Mouse (Mus musculus) liver, adult 10 weeks (tissue): Measurements from ENCODE around the gene Setd1a. TPM values are rescaled to one million over a fixed set of nuclear protein-coding genes. Genes with fewer than 3 reads are reported as not detected.

Experiments used
- polyA plus RNA-seq: library from polyadenylated mRNA; stranded (reverse); fragments of 350-450 nt; fragmentation: Illumina TruSeq; extraction: RNeasy Lipid Tissue Mini Kit (QIAGEN cat#74804); gene quantifications from one replicate; pipeline ENCODE4 v1.2.3, GENCODE M21; 2014; ENCODE audit warnings: low read depth, low replicate concordance

Setd1a gene
- 1.6 TPM for polyA plus RNA-seq

DNA sequence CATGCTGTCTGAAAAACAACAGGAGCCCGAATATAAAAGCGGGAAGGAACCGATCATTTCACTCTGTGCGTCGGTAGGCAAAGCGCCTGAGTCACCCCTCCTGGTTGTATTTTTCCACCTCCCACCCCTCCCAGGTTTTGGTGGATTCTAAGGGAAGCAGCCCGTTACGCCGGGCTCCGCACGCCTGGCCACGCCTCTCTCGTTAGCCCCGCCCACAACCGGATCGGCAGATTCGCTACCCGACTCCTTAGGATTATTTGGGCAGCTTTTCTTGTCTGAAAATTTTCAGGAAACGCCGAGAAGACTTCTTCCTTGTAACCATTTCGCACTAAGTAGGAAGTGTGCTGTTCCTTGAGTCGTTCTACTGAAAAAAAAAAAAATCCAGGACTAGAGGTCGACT lies at the start of gene Setd1a:
TSS of gene Setd1a (plus strand) at position 245 of the 400 bp plus-strand sequence.

DNA sequence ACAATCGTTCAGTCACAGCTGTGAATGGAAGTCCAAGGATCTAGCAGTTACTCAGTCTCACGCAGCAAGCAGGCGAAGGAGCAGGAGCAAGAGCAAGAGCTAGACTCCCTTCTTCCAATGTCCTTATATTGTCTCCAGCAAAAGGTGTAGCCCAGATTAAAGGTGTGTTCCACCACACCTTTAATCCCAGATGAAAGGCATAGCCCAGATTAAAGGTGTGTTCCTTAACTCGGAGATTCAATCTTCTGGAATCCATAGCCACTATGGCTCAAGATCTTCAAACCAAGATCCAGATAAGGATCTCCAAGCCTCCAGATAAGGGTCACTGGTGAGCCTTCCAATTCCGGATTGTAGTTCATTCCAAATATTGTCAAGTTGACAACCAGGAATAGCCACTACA lies 44.4 kb upstream of the Setd1a start, which contains the start of gene Ctf2:
TSS of gene Ctf2 (minus strand) at position 101 of the 400 bp plus-strand sequence.

DNA sequence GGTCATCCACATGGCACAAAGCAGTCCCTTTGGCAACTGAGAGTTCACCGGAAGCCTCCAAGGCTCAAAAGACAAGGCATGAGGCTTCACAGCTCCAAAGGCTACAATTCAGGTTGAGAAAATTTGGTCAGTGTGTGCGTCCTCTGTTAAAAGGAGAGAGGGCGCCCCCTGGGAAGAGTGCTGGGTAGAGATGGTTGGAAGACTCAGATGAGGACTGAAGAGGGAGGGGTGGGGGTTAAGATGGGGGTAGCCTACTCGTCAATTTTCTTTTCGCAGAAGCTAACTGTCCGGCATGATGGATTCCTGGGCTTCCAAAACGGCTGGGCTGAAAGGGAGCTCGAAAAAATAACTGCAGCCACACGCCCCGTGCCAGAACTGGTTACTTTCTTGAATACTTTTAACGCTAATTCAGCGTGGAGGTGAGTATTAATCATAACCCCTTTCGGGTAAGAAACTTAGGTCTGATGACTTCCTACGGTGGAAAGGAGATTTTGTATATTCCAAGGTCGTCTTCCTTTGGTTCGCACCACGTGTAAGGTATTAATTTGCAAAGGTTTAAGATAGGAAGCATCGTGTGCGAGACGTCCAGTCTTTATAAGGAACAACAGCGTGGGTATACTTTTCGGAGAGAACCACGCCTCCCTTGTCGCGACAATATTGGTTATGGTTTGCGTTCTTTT lies 32.0 kb upstream of the Setd1a start, which contains the start of gene Fbxl19:
TSS of gene Fbxl19 (plus strand) at position 178 of the 680 bp plus-strand sequence.

DNA sequence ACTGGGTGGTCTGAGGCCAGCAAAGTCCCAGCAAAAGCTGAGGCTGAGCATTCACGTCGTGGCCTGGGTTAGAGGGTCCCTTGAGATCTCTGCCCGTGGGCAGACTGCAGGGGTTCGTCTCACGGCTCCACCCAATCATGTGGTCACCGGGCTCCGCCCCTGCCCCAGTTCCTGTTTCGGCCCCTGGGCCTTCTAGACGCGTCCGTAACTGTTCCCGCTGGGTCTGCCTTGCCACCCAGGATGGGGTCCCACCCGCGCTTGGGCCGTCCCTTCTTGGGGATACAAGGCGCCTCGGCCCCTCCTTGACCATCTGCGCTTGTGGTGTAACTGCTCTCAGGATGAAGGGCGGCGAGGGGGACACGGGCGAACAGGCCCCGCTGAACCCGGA lies 6.8 kb upstream of the Setd1a start, which contains the start of gene Orai3:
TSS of gene Orai3 (plus strand) at position 165 of the 388 bp plus-strand sequence.

DNA sequence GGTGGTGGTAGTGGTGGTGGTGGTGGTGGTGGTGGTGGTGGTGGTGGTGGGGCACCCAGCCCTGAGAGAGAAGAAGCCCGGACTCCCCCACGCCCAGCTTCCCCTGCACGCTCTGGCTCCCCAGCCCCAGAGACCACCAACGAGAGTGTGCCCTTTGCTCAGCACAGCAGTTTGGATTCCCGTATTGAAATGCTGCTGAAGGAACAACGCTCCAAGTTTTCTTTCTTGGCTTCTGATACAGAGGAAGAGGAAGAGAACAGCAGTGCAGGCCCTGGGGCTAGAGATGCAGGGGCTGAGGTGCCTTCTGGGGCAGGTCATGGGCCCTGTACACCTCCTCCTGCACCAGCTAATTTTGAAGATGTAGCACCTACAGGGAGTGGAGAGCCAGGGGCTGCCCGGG lies 8.8 kb downstream of the Setd1a start, which contains the start of gene Gm49388:
TSS of gene Gm49388 (plus strand) at position 301 of the 400 bp plus-strand sequence.

DNA sequence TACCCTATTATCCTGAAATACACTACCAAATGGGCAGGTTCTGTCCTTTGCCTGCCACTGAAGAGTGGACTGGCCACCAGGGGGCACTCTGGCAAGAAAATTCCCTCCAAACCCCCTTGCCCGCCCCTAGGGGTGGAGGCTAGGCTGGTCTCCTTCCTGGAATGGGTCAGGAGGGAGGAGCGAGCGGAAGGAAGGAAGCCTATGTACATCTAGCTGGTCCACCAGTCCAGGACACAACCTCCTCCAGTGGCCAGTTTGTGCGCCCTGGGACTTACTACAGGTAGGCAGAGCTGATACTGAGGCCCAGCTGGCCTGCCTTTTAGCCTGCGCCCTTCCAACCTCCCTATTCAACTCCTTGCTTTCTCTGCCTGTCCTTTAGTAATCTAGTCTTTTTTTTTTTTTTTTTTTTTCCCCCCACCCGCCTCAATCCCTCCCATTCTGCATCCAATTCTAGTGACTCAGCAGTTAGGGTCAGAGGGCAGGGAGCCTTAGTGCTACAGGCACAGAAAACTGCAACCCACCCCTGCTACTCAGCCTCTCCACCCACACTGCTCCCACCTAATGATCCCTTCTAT lies 24.1 kb downstream of the Setd1a start, which contains the start of gene Hsd3b7:
TSS of gene Hsd3b7 (plus strand) at position 170 of the 575 bp plus-strand sequence.

DNA sequence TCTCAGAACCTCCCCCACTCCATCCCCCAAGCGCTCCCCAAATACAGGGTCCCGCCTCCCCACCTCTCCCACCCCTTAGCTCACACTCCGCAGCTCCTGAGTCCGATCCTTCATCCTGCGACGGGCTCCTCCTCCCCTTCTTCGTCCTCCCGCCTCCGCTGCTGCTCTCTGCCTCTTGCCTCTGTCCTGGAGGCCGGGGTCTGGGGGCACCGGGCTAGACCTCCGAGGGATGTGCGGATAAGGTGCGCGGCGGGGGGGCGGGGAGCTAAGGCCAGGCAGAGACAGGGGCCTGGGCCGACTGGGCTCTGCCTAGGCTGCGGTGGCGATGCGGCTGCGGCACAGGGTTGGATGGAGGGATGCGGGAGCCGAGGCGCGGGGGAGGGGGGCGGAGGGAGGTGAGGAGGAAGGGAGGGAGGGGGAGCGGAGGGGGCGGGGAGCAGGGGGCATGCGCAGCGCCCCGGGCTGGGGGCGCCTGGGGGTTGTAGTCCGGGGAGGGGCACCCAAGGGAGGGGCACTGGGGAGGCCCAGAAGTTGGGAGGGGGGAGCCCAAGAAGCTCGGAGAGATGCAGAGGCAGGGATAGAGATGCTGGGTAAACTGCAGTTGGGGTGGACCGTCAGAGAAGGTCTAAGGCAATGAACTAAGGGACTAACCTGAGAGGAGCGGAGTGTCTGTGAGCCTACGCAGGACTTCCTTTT lies 47.9 kb downstream of the Setd1a start, which contains the start of the genes Stx4a and Stx1b:
TSS of gene Stx4a (plus strand) at position 119 of the 696 bp plus-strand sequence.
TSS of gene Stx1b (minus strand) at position 374 of the 696 bp plus-strand sequence.

Other genes with a start within 250 kb of the Setd1a start
- gene Tmem265, start 215.3 kb upstream of the Setd1a start, polyA plus RNA-seq = not detected
- gene Phkg2, start 203.3 kb upstream of the Setd1a start, polyA plus RNA-seq = 17.5 TPM
- not detected for gene Ccdc189, start 188.1 kb upstream of the Setd1a start, polyA plus RNA-seq
- gene Rnf40, start 187.9 kb upstream of the Setd1a start, polyA plus RNA-seq = 1.8 TPM
- 3.5 TPM for gene Zfp629, start 160.9 kb upstream of the Setd1a start, polyA plus RNA-seq
- gene Bcl7c, start 67.7 kb upstream of the Setd1a start, polyA plus RNA-seq = 0.26 TPM
- gene Ctf1, start 63.9 kb upstream of the Setd1a start, polyA plus RNA-seq = 5.0 TPM
- gene Ctf2, start 44.5 kb upstream of the Setd1a start, polyA plus RNA-seq = not detected
- gene Fbxl19, start 32.1 kb upstream of the Setd1a start, polyA plus RNA-seq = 0.21 TPM
- gene Orai3, start 6.9 kb upstream of the Setd1a start, polyA plus RNA-seq = 4.0 TPM
- gene Gm49388, start 8.9 kb downstream of the Setd1a start, polyA plus RNA-seq = not detected
- gene Hsd3b7, start 23.9 kb downstream of the Setd1a start, polyA plus RNA-seq = 305 TPM
- gene Stx4a, start 47.6 kb downstream of the Setd1a start, polyA plus RNA-seq = 12.3 TPM
- gene Stx1b, start 47.9 kb downstream of the Setd1a start, polyA plus RNA-seq = 3.2 TPM
- 1.8 TPM for gene Zfp646, start 99.6 kb downstream of the Setd1a start, polyA plus RNA-seq
- 0.21 TPM for gene Zfp668, start 100.2 kb downstream of the Setd1a start, polyA plus RNA-seq
- 0.24 TPM for gene Prss53, start 114.3 kb downstream of the Setd1a start, polyA plus RNA-seq
- gene Gm21974, start 118.8 kb downstream of the Setd1a start, polyA plus RNA-seq = not detected
- gene Vkorc1, start 118.9 kb downstream of the Setd1a start, polyA plus RNA-seq = 252 TPM
- 1.1 TPM for gene Bckdk, start 127.4 kb downstream of the Setd1a start, polyA plus RNA-seq
- gene Kat8, start 135.8 kb downstream of the Setd1a start, polyA plus RNA-seq = 8.6 TPM
- not detected for gene Prss8, start 153.4 kb downstream of the Setd1a start, polyA plus RNA-seq
- gene Prss36, start 170.1 kb downstream of the Setd1a start, polyA plus RNA-seq = 0.37 TPM
- 200 TPM for gene Fus, start 190.8 kb downstream of the Setd1a start, polyA plus RNA-seq
- 0.61 TPM for gene Pycard, start 217.2 kb downstream of the Setd1a start, polyA plus RNA-seq
- not detected for gene Trim72, start 227.3 kb downstream of the Setd1a start, polyA plus RNA-seq